Mouse (Mus musculus) naive thymus-derived CD4-positive, alpha-beta T cell, adult 5 months (primary cell): ENCODE measurements around the gene Ccdc50. TPM values are rescaled to one million over a fixed set of nuclear protein-coding genes. Genes with fewer than 3 reads are reported as not detected.

ENCODE experiments used
- polyA plus RNA-seq: library from polyadenylated mRNA; unstranded; fragments of 100-300 nt; shearing (Covaris generic); gene quantifications from one replicate; pipeline ENCODE4 v1.2.1, GENCODE M21; 2017

Ccdc50 gene
- polyA plus RNA-seq: 7.3 TPM

GRCm38 (mm10) chr16:27388761-27389451 is at the start of gene Ccdc50:
Ccdc50 (plus strand) TSS chr16:27388869.

GRCm38 (mm10) chr16:27370191-27370590 is 18.5 kb upstream of the Ccdc50 start, which contains the start of gene Uts2b:
Uts2b (minus strand) TSS chr16:27370239.

Other genes starting within 250 kb of the Ccdc50 start
- not detected for gene Ostn, start 81.4 kb upstream of the Ccdc50 start, polyA plus RNA-seq
- not detected for gene Uts2b, start 18.6 kb upstream of the Ccdc50 start, polyA plus RNA-seq